Mouse (Mus musculus): ENCODE measurements around the gene Elf5.

Gene Elf5

DNA sequence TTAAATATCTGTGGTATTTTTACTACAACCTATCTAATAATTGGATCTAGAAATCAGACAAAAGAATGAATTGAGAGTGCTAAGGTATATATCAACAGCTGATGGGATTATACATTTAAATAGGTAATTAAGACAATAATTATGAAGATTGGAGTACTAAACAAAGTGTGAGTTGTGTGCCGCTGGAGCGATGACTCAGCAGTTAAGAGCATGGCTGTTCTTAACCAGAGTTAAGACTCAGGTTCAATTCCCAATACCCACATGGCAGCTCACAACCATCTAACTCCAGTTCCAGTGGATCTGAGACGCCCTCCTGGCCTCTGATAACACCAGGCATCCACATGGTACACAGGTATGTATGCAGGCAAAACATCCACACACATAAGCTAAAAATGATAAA, 61.9 kb downstream of the Elf5 start:
- DNase-seq (ENCODE audit: low read depth, low spot score): no peak

DNA sequence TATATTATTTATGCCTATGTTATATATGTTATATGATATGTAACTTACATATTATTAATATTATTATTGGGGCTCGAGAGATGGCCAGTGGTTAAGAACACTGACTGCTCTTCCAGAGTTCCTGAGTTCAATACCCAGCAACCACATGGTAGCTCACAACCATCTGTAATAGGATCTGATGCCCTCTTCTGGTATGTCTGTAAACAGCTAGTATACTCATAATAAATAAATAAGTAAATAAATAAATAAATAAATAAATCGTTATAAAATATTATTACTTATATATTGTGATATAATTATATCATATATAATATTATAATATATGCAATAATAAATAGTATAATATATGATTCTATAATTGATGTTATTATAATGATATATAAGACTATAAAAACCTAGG, 64.7 kb downstream of the Elf5 start:
- no peak for DNase-seq (ENCODE audit: low read depth, low spot score)

DNA sequence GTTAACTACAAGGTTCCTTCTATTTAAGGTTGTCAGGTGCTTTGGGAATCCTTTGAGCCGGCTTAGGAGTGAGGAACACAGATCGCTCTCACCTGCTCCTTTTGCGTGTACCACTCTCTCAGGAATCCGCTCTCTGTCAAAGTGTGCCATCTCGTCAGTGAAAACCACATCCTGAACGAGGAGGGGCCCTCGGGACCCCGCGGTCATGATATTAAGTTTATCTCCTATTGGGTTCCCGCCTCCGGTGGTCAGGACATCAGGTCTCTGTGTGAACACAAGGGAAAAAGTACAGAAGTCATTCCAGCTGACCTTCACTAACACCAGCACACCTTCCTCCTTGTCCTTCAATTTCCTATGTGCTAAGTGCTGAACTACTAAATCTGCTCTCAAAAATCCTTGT, 65.2 kb downstream of the Elf5 start:
- no peak for DNase-seq (ENCODE audit: low read depth, low spot score)

DNA sequence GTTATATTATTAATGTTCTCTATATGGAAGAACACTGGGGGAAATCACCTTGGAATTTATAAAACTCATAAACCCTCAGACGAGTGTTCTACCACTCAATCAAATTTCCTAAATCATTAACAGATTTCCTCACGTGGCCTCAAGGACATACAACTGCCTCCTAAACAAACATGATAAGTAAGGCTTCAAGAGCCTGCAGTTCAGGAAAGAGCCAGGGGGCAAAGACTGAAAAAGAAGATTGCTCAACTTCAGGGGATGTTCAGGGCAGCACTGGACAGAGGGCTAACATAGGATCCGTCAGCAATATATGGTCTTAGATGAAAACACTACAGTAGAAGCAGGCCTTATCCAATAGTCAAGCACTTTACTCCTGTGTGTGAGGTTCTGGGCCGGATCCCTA, 66.0 kb downstream of the Elf5 start:
- DNase-seq (ENCODE audit: low read depth, low spot score): no peak

DNA sequence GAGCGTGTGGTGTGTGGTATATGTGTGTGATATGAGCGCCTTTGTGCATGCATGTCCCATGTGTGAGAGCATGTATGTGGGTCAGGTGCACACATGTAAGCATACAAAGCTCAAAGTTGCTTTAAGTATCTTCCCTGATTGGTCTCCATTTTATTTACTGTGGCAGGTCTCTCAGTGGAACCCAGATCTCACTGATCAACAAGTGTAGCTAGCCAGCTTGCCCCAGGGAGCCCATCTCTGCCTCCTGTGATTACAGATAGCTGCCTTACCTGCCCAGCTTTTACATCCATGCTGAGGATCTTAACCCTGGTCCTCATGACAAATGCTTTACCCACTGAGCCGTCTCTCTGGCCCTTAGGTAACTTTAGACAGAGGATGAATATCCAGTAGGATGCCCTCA, 66.8 kb downstream of the Elf5 start:
- no peak for DNase-seq (ENCODE audit: low read depth, low spot score)

DNA sequence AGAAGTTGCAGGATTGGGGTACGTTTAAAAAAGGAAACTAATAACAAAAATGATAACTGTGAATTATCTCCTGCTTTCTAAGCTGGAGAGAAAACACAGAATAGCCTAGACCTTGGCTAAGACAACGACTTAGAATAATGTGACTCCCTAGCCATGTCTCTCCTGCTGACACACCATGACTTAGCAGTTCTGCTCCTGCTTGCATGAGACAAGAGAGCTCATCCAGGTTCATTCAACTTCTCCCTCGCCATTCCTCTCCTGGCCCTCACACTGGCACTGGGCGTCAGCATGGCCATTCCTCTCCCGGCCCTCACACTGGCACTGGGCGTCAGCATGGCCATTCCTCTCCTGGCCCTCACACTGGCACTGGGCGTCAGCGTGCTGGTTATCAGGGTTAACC, 68.8 kb downstream of the Elf5 start:
- peak; percentile 26 for DNase-seq (ENCODE audit: low read depth, low spot score)

DNA sequence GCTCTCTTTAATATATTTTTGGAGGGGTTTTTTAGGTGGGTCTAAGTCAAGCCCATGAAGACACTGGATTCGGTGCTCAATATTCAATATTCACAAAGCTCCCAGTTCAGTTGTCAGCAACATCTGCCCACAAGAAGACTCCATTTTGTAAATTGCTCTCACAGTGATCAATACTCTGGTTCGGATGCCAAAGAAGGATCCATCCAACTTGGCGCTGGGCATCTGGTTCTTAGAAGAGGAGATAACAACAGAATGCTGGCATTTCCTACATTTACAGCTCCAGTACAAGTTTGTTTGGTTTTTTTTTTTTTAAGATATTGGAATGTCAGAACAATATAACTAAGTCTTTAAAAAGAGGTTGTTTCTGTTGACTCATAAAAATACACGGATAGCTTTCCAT, 69.4 kb downstream of the Elf5 start:
- DNase-seq (ENCODE audit: low read depth, low spot score): no peak

DNA sequence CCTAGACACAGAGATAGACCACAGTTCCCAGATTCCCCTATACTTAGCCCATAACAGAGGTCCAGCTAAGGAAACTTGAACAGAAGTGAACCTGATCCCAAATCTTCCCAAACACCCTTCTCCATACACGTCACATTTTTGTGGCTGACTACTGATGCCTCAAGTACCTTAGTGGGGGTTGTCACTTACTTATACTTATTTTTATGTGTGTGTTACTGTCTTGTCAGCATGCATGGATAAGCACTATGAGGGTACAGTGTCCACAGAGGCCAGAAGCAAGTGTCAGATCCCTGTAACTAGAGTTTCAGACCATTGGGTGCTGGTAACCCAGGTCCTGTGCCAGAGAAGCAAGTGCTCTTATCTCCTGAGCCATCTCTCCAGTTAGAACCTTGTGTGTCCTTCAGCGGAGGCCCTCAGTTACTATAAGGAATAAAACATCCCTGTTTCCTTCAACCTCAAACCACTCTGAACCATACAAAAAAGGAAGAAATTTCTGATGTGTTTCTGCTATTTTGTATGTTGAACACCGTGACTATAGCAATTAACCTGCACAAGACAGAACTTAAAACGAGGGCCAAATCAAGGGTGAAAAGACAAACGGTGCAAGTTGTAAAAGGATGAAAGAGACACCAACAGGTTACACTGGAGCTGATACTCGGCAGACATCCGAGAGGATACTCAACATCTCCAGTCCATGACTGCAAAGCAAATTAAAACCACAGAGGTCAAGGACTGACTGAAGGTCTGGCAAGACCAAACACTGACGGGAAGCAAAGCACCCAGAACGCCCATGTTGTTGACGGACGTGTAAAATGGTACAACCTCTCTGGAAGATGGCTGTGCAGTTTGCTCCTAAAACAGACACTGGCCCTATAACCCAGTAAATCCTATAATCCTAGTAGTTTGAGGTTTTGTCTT, 70.1 kb downstream of the Elf5 start:
- no peak for DNase-seq (ENCODE audit: low read depth, low spot score)

DNA sequence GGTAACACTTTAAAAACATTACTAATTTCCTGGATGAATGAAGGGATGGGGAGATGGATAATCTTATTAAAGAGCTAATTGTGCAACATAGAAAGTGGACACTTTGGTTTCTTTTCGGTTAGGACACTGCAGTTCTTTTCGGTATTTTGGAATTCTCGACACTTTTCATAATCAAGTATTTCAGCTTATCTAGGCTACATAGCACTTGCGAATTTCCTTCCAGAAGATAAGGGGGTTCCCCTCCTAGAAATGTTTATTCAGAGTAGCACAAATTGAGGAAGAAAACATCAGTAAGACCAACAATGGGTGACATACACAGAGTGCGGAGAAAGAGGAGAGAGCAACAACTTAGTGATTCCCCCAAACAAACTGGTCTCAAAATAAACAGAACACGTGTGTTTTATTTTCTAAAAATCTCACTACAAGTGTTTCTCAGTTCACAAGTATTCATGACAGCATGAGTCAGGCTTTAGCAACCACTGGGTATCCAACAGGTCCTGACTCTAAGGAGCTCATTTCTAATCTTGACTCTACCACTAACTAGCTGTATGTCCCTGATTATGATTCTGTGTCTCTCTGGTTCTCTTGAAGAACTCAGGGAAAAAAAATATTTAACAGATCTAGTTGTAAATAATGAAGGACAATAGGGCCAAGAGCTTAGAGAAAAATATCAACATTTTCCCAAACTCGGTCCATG, 71.9 kb downstream of the Elf5 start:
- DNase-seq (ENCODE audit: low read depth, low spot score): peak; percentile 52

DNA sequence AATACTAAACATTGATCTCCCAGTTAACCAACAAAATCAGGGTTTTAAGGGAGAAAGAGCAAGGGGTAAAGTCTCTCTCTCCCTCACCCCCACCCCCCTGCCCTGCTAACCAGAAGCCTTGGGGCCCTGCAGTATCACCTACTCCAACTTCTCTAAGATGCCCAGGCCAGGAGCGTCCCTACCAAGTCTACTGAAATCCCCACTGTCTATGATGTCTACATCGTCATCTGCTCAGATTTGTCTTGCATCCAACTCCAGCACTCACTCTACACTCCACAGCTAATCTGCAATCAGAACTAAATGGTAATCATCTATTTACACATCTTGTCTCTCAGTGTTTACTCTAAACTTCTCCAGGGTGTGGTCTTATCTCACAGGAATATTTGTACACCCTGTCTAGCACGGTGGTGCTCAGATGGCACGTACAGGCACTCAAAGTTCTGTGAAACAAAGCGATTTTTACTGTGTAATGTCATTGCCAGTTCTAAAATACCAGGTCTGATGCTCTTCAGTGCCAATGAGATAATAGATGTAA, 72.6 kb downstream of the Elf5 start:
- peak; percentile 56 for DNase-seq (ENCODE audit: low read depth, low spot score)

DNA sequence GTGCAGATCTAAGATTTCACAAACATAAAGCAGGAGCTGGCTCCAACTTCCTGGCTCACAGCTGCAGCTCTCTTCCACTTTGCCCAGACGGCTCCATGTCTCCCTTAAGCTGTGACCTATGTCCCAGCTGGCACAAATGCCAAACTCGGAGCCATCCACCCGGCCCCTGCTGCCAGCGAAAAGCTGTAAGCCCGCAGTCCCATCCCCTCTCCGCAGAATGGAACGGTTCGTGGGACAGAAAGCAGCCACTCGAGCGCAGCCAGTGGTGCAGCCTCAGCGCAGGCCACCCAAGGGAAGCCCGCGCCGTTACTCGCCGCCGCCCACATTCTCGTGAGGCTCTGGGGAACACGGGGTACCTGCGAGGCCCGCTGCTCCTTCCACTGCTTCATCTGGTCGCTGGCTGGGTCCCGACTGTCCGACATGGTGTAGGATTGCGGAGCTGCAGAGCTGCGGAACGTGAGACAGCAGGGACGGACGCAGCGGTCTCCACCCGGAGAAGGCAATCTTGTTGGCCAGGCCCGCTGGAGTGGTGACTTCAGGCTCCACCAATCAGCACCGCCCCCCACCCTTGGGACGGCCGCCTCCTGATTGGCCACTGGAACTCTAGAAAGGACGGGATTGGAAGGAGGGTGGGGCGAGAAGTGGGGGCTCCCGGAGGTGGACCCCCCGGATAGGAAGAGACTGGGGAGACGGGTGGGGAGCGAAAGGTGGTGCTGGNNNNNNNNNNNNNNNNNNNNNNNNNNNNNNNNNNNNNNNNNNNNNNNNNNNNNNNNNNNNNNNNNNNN, 73.3 kb downstream of the Elf5 start, which contains the start of gene Cat:
Gene Cat, minus strand, starts transcription at position 544 of the 785 bp plus-strand sequence.
- DNase-seq (ENCODE audit: low read depth, low spot score): peak; percentile 97

DNA sequence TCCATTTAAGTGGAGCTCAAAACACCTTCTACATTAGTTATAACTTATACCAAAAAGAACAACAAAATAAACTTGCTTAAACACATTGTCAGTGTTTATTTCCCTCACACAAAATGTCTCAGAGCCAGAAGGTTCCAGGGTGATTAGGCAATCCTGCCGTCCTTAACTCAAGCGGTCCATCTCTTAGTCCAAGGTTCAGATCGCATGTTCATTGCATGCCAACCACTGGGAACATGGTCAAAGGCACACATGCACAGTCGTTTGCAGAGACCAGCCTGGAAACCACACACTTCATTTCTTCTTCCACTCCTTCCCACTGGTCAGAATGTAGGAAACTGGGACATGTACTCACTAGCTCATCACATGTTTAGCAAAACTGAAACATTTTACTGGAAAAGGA, 81.0 kb downstream of the Elf5 start:
- DNase-seq (ENCODE audit: low read depth, low spot score): no peak

DNA sequence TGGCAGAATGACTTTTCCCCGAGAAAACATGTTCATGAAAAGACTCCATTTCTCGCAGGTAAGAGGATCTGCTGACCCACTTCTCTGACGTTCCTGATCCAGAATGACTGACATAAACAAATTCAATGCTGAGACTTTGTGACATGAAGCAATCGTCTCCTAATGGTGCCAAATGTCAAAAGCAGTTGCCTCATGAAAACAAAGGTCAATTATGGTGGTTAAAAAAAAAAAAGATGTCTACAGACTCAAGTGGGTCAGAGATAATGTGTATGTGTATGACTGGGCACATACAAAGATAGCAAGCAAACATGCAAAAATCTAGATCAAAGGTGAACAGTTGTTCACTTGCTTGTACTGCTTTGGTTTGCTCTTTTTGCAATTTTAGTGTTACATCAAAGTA, 82.3 kb downstream of the Elf5 start:
- no peak for DNase-seq (ENCODE audit: low read depth, low spot score)

DNA sequence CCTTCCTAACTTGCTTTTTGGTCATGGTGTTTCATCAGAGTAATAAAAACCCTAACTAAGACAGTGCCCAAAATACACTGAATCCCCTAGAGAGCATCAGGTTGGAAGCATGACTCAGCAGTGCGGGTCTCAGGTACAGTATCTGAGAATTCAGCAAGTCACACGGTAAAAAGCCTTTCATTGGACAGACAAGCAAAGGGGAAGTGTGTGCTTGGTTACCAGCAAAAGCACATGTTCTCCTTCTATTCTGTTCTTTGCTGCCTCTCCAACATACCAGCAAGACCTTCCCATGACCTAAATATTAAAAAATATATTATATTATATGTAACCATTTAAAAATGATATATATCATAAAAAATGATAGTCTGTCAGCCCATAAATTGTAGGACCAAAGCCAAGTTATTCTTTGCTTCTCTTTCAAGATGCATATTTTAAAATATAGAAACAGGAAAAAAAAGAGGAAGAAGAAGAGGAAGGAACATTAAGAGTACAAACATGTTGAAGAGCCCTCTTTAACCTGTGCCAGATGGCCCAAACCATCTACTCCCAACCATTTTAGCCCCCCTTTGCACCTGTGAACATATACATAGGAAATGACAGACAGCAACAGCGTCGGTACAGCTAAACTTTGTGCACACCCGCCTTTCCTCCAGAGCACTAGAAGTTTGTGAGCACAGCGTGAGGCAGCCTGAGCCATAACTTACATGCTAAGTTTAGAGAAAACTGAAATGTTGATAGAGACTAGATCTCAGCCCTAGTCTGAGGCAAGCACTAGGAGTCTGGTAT, 84.3 kb downstream of the Elf5 start:
- DNase-seq (ENCODE audit: low read depth, low spot score): peak; percentile 80
